Mouse (Mus musculus) liver, adult 2 months (tissue): ENCODE measurements at regions not wholly inside any gene's neighbourhood (a gene's known extent, or its start where the extent isn't known, plus 50 kb on each side); places are given as distances from the start of the nearest gene placed in this dataset.

Experiments used
- CTCF ChIP-seq: fragments of 200-500 bp; IDR thresholded peaks from 2 replicates; pipeline ENCODE4 v1.5.1; 2011; ENCODE audit warnings: low read depth, low read length, control low read depth
- POLR2A ChIP-seq: fragments of 200-500 bp; IDR thresholded peaks from 2 replicates; pipeline ENCODE4 v1.6.1; 2011; ENCODE audit warnings: low read length, control low read depth; ENCODE audit not compliant: insufficient read depth; ENCODE audit errors: extremely low read depth

- TF ChIP-seq POLR2A (no peak), CTCF (no peak)
Observed at GRCm38 (mm10) chr15:43717559-43717958, 3583.4 kb downstream of the 9330182O14Rik start.
